Mouse (Mus musculus) adrenal gland, postnatal 4 days (tissue): ENCODE results near the gene Cutc. TPM values are rescaled to one million over a fixed set of nuclear protein-coding genes. Genes with fewer than 3 reads are reported as not detected.

ENCODE experiments used
- DNase-seq, 2 experiments: peaks; one replicate each; pipeline ENCODE4 v3.0.0; 2021 to 2022; ENCODE audit warnings: low spot score in 2 of 2, mixed read lengths in 2 of 2
- total RNA-seq, 2 experiments: library from RNA; stranded (reverse); gene quantifications; 2 replicates each; pipeline ENCODE4 v1.2.3; 2021

The Cutc gene
- total RNA-seq, 2 experiments from 2014 or later = 14.1 to 15.3 TPM

- no peak for DNase-seq
Measured at GRCm38 (mm10) chr19:43792537-43792936, 39.7 kb downstream of the Cutc start.

- no peak for DNase-seq
Measured at GRCm38 (mm10) chr19:43793951-43794350, 41.2 kb downstream of the Cutc start.

- no peak for DNase-seq
Measured at GRCm38 (mm10) chr19:43795511-43795910, 42.7 kb downstream of the Cutc start.

GRCm38 (mm10) chr19:43797216-43797615 is 44.4 kb downstream of the Cutc start:
- DNase-seq = peak in 1 of 2 experiments; percentile 24

GRCm38 (mm10) chr19:43801427-43802051 is 48.7 kb downstream of the Cutc start:
- no peak for DNase-seq

GRCm38 (mm10) chr19:43803866-43804265 is 51.1 kb downstream of the Cutc start:
- no peak for DNase-seq

- no peak for DNase-seq
Measured at GRCm38 (mm10) chr19:43809331-43809730, 56.5 kb downstream of the Cutc start.

GRCm38 (mm10) chr19:43811419-43811818 is 58.6 kb downstream of the Cutc start:
- no peak for DNase-seq

GRCm38 (mm10) chr19:43813315-43813714 is 60.5 kb downstream of the Cutc start:
- DNase-seq = no peak

GRCm38 (mm10) chr19:43815661-43816414 is 63.0 kb downstream of the Cutc start:
- DNase-seq = peak; percentile 7 to 15

Other genes with a start within 250 kb of the Cutc start
- 10 to 100 TPM; 59.8 to 62.7 TPM for gene Got1, start 228.4 kb upstream of the Cutc start, total RNA-seq
- gene Nkx2-3, start 140.7 kb upstream of the Cutc start, total RNA-seq = under 1 TPM in 1 of 2 experiments, not detected in 1; 0.28 TPM
- gene Slc25a28, start 78.1 kb upstream of the Cutc start, total RNA-seq = 10 to 100 TPM; 82.6 to 93.9 TPM
- gene Entpd7, start 63.3 kb upstream of the Cutc start, total RNA-seq = 10 to 100 TPM; 20.9 to 24.6 TPM
- 10 to 100 TPM; 41.0 to 45.9 TPM for gene Cox15, start within 50 bp of the Cutc start, total RNA-seq
- gene Abcc2, start 29.2 kb downstream of the Cutc start, total RNA-seq = 1 to 10 TPM; 2.6 to 9.8 TPM
- 10 to 100 TPM; 22.6 to 23.1 TPM for gene Dnmbp, start 187.2 kb downstream of the Cutc start, total RNA-seq
- 10 to 100 TPM; 15.0 to 17.9 TPM for gene Cpn1, start 233.6 kb downstream of the Cutc start, total RNA-seq